Mouse (Mus musculus) gastrocnemius, adult 18-20 months (tissue): ENCODE data around the gene Clnk. TPM values are rescaled to one million over a fixed set of nuclear protein-coding genes. Genes with fewer than 3 reads are reported as not detected.
A peak's percentile ranks its signal among the peaks of the same experiment; 100 is the strongest.
"Not testable (repeated sequence)": the region's sequence is repeated elsewhere in the genome, so short reads cannot be mapped to it uniquely, and the experiment has no call there.

Experiments used
- DNase-seq: peaks from one replicate; pipeline ENCODE4 v3.0.0; 2021; ENCODE audit warnings: low spot score
- long read RNA-seq, 2 experiments: library from polyadenylated mRNA; stranded (forward); transcript quantifications; one replicate each; pipeline ENCODE4 v2.0.0; 2021
- total RNA-seq, 2 experiments: library from RNA; stranded (reverse); gene quantifications; 2 replicates each; pipeline ENCODE4 v1.2.3; 2021

The Clnk gene
- not detected for total RNA-seq
- long read RNA-seq, experiment 1: 0 reads
- long read RNA-seq, experiment 2: 0 reads

DNA sequence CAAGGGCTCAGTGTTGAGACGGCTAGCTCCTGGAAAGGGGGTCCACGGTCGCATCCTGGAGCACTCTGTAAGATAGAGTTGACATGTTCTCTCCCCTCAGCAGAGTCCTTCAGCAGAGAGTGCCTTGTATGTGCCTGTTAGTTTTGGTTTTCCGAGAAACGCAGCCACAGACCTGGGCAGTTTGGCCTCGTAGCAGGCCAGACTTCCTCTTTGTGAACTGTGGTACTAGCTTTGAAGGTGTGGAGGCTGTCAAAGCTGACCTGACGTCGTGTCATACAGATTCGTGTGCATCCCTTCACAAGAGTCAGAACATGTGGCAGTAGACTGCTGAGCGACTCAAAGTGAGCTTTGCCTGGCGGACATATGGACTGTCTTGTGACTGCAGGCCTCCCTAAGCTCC lies at the start of gene Clnk:
TSS of gene Clnk (minus strand) at position 191 of the 400 bp plus-strand sequence.
- no peak for DNase-seq

DNA sequence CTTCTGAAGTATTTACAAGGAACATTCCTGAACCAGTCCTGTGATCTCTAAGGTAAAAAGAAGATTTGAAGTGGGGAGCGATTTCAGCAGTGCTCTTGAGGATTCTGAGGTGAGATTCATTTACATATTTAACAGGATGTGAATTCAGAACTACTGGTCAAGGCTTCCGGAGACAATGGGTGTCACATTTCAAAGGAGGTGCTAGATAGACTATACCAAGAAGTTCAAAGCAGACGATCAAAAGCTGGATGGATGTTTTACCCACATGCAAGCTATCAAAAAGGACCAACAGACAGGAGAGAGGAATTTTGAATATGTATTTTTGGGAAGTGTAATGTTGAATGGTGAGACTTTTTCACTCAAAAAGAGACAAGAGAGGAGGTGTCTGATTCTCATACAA lies 28.7 kb upstream of the Clnk start:
- no peak for DNase-seq

- peak; percentile 15 for DNase-seq
Observed at GRCm38 (mm10) chr5:38904528-38905044, 28.0 kb upstream of the Clnk start.

- DNase-seq: peak; percentile 43
Observed at GRCm38 (mm10) chr5:38902889-38903288, 26.3 kb upstream of the Clnk start.

- DNase-seq: no peak
Observed at GRCm38 (mm10) chr5:38899051-38899450, 22.4 kb upstream of the Clnk start.

GRCm38 (mm10) chr5:38888646-38889045 lies 12.0 kb upstream of the Clnk start:
- no peak for DNase-seq

GRCm38 (mm10) chr5:38886623-38887275 lies 10.1 kb upstream of the Clnk start:
- no peak for DNase-seq

DNA sequence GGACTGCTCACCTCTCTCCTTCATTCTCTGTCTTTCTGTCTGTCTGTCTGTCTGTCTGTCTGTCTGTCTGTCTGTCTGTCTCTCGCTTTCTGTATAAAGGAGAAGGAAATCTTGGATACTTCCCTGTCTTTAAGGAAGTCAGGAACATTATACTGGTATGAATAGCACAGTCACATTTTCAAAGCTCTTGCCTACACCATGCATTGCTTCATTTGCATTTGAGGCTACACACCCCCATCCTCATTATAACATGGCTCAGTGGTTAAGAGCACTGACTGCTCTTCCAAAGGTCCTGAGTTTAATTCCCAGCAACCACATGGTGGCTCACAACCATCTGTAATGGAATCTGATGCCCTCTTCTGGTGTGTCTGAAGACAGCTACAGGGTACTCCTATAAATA lies 6.0 kb upstream of the Clnk start:
- not testable (repeated sequence) for DNase-seq

DNA sequence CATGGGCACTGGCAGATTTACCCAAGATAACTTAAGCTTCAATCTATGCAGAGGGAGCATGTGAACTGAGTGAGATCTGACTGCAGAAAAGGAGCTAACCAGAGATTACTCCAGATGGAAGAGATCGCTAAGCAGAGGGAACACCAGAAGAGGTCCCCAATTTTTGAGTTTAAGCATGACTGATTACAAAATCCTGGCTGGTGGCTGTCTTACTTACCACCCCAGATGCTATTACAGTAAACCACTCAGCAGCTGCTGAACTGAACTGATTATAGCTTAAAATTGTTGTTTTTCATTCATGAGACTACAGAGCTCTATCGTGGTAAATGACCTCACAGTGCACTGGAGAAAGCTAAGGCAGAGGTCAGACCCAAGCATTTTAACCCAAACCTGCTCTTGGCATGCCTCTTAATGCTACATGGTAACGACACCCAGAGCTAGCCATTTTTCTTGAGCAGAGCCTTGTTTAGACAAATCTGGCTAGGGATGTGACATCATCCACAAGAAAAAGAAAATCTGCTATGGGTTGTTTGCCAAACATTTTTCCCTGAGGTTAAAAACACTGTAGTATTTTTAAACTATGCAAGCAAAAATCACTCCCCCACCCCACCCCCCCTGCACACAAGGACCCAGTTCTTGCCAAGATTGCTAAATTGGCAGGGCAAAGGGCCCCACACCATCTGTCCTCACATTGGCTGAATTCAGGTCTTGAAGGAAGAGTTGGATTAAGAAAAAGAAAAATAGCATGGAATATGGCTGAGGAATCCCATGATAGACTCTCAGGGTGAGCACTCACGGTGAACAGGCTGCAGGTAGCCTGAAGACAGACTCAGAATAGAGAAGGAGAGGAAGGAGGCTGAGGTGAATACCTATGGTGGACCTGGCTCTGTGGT lies 5.4 kb upstream of the Clnk start:
- DNase-seq: peak; percentile 26

DNA sequence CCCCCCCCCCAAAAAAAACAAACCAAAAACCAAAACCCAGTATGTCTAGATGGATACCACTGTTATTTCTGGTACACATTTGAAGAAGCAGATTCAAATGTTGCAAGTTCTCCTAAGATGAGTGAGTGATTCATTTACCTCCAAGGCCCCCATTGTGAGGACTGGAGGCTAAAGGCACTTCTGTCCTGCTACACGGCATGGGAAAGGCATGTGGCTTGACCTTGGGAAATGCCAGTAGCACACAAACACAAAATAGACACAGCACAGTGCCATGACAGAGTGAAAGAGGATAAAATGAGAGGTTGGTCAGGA lies 4.8 kb upstream of the Clnk start:
- no peak for DNase-seq

GRCm38 (mm10) chr5:38879989-38880706 lies 3.5 kb upstream of the Clnk start:
- peak; percentile 20 for DNase-seq

DNA sequence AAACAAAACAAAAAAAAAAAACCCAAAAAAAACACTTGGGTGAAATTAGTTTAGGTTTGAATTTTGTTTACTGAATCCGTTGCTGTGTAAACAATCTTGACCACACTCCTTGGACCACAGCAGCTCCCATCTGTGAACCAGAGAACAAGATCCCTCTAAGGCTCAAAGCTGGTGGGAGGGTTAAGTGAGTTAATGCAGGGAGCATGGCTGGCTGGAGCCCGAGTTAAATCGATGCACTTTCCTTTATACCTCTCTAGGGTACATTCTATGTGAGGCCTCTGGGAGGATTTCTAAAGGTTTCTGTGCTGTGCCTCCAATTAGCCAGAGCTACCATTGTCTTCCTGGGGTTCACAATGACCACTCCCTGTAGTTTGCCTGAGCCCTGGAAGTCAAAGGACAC lies 1.2 kb downstream of the Clnk start:
- DNase-seq: no peak

DNA sequence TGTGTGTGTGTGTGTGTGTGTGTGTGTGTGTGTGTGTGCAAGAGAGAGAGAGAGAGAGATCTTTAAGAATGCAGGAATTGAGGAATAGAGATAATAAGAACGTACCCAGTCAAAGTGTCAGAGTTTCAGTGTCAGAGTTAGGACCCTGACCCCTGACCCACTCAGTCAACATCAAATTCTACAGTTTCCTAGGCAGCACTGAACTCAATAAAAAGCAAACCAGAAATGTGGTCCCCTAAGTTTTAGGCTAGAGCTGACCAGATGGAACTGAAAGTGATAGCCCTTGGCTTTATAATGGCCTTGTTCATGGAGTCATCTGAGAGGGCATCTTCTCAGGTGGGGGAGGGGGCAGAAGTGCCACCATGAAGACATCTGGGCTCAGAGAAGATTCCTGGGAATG lies 1.7 kb downstream of the Clnk start:
- DNase-seq: no peak

DNA sequence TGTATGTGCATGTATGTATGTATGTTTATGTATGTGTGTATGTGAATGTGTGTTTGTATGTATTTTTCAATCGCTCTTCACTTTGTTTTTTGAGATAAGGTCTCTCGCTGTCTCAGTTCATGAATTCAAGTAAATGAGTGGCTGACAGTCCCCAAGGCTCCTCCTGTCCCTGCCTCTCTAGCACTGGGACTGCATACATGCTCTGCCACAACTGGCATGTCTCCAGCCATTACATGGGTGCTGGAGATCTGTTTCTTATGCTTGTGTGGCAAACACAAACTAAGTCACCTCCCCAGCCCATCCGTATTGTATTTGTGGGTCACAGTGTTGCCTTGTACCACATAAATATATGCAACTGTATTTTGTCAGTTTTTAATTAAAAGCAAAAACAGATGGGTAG lies 3.7 kb downstream of the Clnk start:
- no peak for DNase-seq

GRCm38 (mm10) chr5:38871591-38871990 lies 5.0 kb downstream of the Clnk start:
- no peak for DNase-seq

DNA sequence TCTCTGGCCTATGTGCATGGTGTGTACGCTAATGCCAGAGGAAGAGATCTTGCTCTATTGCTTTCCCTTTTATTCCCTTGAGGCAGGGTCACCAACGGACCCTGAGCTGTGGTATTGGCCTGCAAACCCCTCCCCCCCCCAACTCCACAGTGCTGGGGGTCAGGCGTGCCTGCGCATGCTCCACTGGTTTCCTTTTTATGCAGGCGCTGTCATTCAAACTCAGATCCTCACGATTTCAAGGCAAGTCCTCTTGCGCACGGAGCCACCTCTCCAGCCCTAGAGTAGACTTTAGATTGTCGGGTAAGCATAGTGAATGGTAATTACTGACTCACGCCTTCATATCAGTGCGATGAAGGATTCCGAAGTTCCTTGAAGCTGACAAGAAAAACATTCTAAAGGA lies 6.1 kb downstream of the Clnk start:
- no peak for DNase-seq

DNA sequence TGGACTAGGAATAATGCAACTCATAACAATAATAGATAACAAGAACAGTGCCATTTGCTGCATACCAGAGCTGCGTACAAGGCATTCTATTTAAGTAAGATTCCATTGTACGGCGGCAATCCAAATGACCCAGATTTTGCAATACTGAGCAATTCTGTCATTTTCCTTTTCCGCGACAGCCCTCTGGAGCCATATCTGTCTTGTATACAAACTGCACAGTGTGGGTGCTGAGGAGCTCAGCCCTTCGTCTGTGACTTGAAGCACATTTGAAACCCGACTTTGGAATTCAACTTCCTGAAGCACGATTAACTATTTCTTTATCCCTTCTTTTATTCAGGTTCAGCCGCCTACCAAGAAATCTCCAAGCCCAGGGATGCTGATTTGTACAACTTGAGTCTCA lies 6.6 kb downstream of the Clnk start:
- no peak for DNase-seq

DNA sequence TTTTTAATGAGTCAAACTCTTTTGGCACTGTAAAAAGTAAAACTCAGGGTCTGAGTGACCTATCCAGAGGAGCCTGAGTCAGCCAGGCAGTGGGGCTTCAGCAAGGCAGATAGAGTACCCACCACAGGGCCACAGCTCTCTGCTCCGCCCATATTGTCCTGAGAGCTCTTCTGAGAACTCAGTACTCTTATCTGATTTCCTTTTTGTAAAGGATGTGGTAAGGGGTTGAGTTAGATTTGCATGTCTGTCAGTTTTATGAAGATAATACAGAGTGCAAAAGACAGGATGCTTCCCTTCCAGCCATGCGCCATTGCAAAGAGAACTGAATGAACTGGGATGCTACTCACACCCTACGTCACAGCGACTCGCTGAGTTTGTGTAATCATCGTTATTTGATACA lies 12.0 kb downstream of the Clnk start:
- DNase-seq: no peak

DNA sequence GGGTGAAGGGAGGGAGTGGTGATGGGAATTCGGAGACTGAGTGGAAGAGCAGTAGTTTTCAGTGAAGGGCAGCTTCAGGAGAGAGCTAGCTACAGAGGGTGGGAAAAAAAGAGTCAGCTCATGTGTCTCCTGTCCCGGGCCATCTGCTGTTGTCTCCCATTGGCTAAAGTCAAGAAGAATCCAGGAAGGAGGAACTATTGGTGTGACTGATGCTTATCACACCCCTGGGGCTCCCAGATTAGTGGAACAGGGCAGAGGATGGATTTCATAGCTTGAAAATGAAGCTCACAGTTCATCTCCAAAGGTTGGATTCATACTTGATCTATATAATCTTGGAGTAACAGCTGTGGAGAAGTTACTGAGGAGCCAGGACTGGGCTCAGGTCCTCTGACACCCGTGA lies 13.6 kb downstream of the Clnk start:
- no peak for DNase-seq

DNA sequence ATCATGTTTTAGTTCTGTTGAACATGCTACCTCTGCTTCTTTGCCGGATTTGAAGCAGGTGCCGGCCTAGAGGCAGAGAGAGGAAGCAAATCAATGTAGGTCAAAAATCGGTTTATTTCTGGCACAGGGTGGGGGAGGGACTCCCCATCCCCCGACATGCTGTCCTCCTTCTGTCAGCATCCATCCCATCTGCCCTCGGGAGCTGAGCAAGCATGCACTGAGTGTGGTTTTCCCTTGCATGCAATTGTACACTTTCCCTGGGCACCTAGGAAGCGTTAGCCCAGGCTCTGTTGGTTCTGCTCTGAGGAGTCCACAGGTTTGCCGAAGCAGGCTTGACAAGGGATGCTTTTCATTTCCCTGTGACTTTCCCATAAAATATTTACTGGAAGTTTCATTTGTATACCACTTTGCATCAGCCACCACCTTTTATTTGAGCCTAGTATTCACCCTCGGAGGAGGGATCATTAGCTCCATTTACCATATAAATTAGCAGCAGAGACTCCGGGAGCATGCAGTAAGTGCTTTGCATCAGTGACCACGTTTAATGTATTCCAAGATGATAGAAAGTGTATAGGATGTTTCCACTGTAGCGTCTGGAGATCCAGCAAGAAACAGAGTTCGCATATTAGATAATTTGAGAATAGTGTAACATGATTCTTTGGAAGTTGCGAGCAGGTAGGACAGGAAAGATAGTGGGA lies 14.2 kb downstream of the Clnk start:
- DNase-seq: no peak

DNA sequence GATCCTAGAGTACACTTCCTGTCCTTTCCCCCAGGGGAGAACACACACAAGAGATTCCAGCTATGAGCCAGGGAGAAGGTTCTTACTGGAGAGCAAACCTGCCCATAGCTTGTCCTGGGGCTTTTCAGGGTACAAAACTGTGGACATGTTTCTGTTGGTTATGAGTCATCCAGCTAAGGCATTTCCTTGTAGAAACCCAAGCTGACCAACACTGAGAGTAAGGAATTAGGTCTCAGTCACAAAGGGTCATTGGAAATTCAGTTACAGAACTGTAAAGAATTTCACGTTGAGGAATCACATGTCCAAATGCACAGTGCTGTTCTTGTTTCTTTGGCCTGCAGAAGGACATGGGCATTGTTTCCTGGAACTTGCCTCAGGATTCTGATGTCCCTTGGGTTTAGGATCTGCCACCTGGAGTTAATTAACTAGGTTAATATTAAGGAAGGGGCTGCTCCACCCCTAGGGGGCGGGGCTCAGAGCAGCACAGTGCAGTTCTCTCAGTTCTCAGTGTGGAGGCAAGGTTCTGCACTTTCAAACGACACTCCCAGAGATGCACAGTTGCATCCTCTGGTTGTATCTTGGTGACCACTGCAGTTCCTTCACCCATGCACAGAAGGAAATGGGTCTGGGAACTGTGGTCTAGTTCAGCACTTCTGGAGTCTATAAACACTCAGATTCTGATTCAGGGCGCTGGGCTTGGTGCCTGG lies 18.4 kb downstream of the Clnk start:
- no peak for DNase-seq
